Mouse (Mus musculus) A20 (cell line): ENCODE results near the gene Ruvbl2.
"Not testable (repeated sequence)": the region's sequence is repeated elsewhere in the genome, so short reads cannot be mapped to it uniquely, and the experiment has no call there.

Experiments
- DNase-seq: peaks from one replicate; pipeline ENCODE4 v3.0.0-alpha.2; 2011; ENCODE audit warnings: low read depth, low spot score

The Ruvbl2 gene

DNA sequence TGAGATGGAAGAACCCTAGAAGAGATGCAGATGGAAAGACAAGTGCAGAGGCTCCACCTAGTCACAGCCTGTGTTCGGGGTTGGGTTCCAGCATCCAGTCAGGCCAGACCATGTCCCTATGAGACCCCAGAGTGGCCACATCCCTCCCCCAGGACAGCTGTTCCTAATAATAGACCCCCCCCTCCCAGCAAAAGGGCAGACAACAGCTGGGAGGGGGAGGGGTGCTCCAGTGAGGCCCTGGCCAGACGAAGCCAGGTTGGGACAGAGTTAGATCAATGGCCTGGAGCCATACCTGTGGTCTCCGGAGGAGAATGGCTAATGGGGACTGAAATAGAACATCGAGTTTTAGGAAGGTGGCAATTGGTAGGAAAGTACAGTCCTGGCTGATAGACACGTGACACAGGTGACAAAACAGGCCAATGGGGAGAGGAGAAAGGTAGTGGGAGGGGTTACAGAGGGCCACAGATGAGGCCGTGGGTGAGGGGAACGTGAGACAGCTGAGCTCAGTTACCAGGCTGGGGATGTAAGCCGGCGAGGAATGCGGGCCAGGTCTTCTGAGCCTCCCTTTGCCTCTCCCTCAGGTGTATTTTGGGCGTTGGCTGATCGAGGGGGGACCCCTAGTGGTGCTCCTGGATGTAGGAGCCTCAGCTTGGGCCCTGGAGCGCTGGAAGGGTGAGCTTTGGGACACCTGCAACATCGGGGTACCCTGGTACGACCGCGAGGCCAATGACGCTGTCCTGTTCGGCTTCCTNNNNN is at the start of gene Ruvbl2:
Gene Ruvbl2, minus strand, starts transcription at position 576 of the 756 bp plus-strand sequence.
- peak; percentile 74 for DNase-seq

DNA sequence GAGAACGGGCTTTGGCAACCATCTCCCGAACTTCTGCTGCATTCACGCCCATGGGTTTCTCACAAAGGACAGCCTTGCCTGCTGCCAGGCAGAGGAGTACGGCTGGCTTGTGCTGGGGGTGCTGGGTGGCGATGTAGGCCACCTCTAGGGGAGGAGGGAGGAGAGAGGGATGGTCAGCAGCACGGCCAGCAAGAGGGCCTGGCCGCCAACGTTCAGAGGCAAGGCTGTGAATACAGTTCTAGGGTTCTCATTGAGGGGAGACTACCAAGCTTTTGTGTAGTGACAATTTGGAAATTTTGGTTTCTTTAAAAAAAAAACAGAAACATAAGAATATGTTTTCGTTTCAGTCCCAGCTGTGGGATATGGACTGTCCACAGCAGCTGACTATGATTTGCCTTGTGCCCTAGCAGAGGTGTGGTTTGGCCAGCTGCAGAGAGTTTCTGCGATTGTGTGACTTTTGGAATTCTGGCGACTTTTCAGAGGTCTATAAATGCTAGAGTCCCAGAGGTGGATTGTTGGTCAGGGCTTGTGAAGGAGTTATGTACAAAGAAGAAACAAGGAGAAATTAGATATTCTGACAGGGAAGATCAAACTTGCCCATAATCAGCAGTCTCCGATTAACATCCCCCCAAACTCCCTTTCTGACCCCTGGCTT is 49.0 kb upstream of the Ruvbl2 start, which contains the start of gene Gm45808:
Gene Gm45808, minus strand, starts transcription at position 51 of the 655 bp plus-strand sequence.
- DNase-seq: no peak

- DNase-seq: no peak
These were observed 48.3 kb upstream of the Ruvbl2 start for GRCm38 (mm10) chr7:45486158-45486557.

- not testable (repeated sequence) for DNase-seq
These were observed 47.1 kb upstream of the Ruvbl2 start for GRCm38 (mm10) chr7:45484985-45485384.

- DNase-seq: no peak
These were observed 44.3 kb upstream of the Ruvbl2 start for GRCm38 (mm10) chr7:45482166-45482565.

DNA sequence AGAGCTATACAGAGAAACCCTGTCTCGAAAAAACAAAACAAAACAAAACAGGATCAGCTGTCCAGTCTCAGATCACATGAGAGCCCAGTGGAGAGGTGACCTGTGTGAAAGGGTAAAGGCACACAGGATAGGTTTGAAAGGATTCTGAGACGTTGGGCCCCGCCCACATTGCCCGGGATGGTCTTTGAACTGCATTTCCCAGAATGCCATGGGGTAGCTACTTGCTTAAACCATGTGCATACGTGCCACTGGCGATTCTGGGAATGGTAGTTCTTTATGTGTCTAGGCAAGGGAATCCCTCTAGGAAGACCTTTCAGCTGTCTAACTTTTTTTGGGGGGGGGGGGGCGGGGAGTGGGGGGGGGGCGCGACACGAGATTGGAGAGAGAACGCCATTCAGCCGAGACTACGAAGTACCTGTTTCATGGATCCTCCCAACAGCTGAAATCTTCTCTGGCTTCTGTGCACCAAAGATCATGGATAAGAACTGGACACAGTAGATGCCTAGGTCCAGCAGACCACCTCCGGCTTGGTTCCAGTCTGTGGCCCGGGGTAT is 43.6 kb upstream of the Ruvbl2 start, which contains the start of gene Tulp2:
Gene Tulp2, plus strand, starts transcription at position 504 of the 554 bp plus-strand sequence.
- peak; percentile 62 for DNase-seq

DNA sequence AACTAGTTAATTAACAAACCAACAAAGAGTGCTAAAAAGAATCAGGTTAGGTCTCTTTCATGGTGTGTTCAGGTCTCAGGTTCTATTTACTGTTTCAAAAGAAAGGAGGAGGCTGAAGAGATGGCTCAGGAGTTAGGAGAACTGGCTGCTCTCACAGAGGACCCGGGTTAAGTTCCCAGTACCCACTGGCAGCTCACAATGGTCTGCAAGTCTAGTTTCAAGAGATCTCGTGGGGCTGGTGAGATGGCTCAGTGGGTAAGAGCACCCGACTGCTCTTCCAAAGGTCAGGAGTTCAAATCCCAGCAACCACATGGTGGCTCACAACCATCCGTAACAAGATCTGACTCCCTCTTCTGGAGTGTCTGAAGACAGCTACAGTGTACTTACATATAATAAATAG is 42.4 kb upstream of the Ruvbl2 start:
- DNase-seq: not testable (repeated sequence)

GRCm38 (mm10) chr7:45478774-45479173 is 40.9 kb upstream of the Ruvbl2 start:
- no peak for DNase-seq

DNA sequence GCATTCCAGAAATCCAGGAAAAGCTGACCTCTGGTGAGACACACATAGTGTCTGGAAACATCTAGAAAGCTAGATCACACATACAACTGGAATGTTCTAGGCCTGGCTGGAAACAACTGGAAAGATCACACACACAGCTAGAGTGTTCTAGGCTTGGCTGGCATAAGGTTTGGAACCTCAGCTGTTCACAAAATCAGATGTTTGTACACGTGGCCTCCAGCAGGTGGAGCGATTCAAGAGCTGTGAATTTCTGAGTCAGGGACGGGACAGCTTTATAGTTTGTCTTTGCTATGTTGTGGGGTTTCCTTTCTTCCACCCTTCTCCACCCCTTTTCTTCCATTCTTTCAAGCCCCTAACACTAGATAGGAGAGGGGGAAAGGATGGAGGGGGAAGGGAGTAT is 39.1 kb upstream of the Ruvbl2 start:
- DNase-seq: peak; percentile 35

GRCm38 (mm10) chr7:45476453-45476852 is 38.6 kb upstream of the Ruvbl2 start:
- no peak for DNase-seq

GRCm38 (mm10) chr7:45475291-45475969 is 37.5 kb upstream of the Ruvbl2 start:
- no peak for DNase-seq

DNA sequence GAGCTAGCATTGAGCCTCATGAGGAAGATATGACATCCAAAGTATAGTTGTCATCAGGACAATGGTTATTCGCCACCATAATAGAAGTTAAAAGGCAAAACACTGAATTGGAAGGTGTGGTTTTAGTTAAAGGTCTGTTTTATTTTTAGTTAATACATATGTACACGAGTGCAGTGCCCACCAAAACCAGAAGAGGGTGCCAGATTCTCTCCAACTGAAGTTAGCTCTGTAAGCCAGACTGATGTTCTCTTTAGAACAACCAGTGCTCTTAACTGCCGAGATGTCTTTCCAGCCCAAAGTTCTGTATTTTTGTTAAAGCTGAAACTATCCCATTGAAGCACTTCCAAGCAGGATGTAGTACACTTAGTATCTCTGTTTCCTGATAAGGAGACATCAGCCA is 33.0 kb upstream of the Ruvbl2 start:
- DNase-seq: peak; percentile 78

DNA sequence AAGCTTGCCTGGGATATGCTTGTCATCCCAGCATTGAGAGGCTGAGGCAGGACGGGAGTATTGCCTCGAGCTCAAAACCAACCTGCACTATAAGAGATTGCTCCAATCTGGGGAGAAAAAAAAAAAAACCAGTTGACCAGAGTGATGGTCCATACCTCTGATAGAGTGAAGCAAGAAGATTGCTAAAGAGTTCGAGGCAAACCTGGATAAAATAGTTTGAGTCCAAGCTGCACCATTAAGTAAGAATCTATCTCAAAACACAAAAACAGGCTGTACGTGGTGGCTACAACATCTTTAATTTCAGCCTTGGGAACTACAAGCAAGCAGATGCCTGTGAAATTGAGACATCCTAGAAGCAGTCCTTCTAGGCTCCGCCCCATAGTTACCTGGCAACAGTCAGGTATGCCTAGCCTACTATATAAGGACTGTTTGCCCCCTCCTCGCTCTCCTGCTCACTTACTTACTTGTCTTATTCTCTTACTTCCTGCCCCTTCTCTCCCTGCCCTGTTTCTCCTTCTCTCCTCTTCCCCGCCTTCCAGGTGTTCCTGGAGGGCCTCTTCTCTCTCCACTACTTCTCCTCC is 29.3 kb upstream of the Ruvbl2 start:
- no peak for DNase-seq

GRCm38 (mm10) chr7:45466283-45467089 is 28.6 kb upstream of the Ruvbl2 start, which contains the start of gene Bax:
Gene Bax, minus strand, starts transcription at chr7:45466898.
- DNase-seq: peak; percentile 96

DNA sequence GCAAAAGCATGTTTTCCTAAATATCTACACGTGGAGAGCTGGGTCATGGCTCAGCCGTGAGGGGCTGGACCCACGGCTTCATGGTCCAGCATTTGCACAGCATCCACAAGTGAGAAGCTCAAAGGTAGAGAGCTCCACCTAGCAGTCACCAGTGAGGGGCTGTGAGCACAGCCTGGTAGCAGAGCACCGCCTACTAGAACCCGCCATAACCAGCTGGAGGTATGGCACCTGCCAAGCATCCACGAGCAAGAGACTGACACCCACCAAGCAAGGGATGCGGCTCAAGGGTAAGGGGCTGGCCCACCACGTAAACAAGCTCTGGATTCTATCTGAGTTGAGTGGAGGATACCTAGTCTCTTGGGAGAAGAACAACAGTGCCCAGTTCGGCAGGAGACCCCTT is 27.7 kb upstream of the Ruvbl2 start:
- DNase-seq: peak; percentile 77

GRCm38 (mm10) chr7:45465112-45465511 is 27.2 kb upstream of the Ruvbl2 start:
- no peak for DNase-seq

DNA sequence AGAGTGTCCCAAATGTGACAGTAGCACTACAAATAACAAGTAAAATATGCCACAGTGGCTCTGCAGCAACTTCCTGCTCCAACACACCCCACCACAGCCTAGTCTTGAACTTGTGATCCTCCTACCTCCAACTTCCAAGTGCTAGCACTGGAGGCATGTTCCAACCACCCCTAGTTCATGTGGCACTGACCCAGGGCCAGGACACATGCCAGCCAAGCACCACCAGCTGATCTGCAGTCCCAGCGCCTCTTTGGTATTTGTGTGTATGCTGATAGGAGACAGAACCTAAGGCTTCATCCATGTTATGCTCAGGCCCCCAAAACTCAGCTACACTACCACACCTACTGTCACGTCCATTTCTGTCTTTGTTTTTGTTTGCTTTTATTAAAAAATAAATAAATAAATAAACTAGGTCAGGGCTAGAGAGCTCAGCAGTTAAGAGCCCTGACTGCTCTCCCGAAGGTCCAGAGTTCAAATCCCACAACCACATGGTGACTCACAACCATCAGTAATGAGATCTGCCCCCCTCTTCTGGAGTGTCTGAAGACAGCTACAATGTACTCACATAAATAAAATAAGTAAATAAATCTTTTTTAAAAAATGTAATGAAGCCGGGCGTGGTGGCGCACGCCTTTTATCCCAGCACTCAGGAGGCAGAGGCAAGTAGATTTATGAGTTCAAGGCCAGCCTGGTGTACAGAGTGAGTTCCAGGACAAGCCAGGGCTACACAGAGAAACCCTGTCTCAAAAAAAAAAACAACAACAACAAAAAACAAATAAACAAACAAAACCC is 26.3 kb upstream of the Ruvbl2 start:
- no peak for DNase-seq

DNA sequence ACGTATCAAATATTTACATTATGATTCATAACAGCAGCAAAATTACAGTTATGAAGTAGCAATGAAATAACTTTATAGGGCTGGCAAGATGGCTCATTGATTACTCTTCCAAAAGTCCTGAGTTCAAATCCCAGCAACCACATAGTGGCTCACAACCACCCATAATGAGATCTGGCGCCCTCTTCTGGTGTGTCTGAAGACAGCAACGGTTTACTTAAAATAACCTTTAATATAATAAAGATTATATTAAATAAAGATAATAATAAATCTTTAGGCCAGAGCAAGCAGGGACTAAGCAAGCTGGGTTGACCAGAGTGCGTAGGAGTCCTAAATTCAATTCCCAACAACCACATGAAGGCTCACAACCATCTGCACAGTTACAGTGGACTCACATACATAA is 25.0 kb upstream of the Ruvbl2 start:
- not testable (repeated sequence) for DNase-seq

- peak; percentile 28 for DNase-seq
These were observed 24.4 kb upstream of the Ruvbl2 start for GRCm38 (mm10) chr7:45462325-45462724.

- DNase-seq: no peak
These were observed 23.9 kb upstream of the Ruvbl2 start for GRCm38 (mm10) chr7:45461781-45462180.
